Mouse (Mus musculus): ENCODE measurements around the gene Adrb1. TPM values are rescaled to one million over a fixed set of nuclear protein-coding genes. Genes with fewer than 3 reads are reported as not detected.

Gene Adrb1
- total and polyA plus RNA-seq, 3 experiments, result not detected

DNA sequence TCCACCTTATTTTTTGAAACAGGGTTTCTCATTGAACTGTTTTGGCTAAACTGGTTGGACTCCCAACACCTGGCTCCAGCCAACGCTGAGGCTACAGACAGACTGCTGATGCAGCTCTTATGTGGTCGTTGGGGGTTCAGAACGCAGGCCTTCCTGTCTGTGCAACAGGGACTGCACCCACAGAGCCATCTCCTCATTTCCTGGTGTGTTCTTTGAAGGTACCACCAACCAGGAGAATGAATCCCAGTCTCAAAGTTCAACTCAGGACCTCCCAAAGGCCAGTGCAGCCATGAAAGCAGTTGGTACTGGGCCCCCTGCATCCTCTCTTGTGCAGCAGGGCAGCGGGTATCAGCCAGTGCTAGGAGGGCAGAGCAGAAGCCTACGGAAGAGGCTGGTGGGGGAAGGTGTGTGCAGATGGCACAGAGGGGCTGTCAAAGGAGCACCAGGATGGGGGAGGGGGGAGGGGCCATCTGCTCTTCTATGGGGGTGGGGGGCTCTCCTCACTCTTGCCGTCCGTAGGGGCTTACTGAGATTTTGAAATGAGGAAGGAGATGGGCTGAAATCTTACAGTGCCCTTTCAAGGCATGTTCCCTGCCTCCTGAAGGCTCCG is 34.9 kb upstream of the Adrb1 start:
- H3K27me3 ChIP-seq (ENCODE audit: control insufficient read depth in 1 of 2, insufficient read depth in 2 of 2, low read length in 2 of 2), result peaks cover 6 to 9% of the 10 kb centered on the region in 2 experiments; a peak in 3 of 4 replicates
- H3K4me1 ChIP-seq (ENCODE audit: control insufficient read depth in 1 of 2, insufficient read depth in 2 of 2, low read length in 2 of 2), result no peaks in the 10 kb centered on the region; a peak in 1 of 4 replicates
- no peak overlapping the region for H3K27ac ChIP-seq (ENCODE audit: control insufficient read depth, low read depth, low read length)
- DNase-seq (ENCODE audit: low read depth, low spot score), result no peak
- H3K9ac ChIP-seq (ENCODE audit: control insufficient read depth, low read depth, low read length, poor library complexity, severe bottlenecking), result no peak overlapping the region
- no peaks in the 10 kb centered on the region for H3K79me2 ChIP-seq (ENCODE audit: control insufficient read depth, insufficient read depth, low read length, poor library complexity)
- H3K9me3 ChIP-seq (replicated peaks; ENCODE audit: insufficient read depth, low read length), result no peaks in the 10 kb centered on the region
- TF ChIP-seq HCFC1 (IDR thresholded peaks at IDR 0.05; ENCODE audit: low read depth, low read length) (no peak), UBTF (IDR thresholded peaks at IDR 0.05; ENCODE audit: borderline replicate concordance, insufficient read depth, low read depth, low read length) (no peak), MYB (IDR thresholded peaks at IDR 0.05; ENCODE audit: low read depth, low read length) (no peak), USF1 (IDR thresholded peaks at IDR 0.05; ENCODE audit: low read depth, low read length) (no peak), TAL1 (IDR thresholded peaks at IDR 0.05; ENCODE audit: low read length) (no peak), ZC3H11A (IDR thresholded peaks at IDR 0.05; ENCODE audit: low read depth, low read length) (no peak), CHD1 (IDR thresholded peaks at IDR 0.05; ENCODE audit: low read depth, low read length) (no peak), POLR2AphosphoS2 (IDR thresholded peaks at IDR 0.05; ENCODE audit: low read length) (no peak), CTCF (IDR thresholded peaks at IDR 0.05 in 2 of 3, conservative IDR thresholded peaks at IDR 0.05 in 1 of 3; ENCODE audit: control insufficient read depth in 1 of 3, insufficient read depth in 1 of 3, low read depth in 2 of 3, low read length in 3 of 3, poor library complexity in 1 of 3, severe bottlenecking in 1 of 3) (no peak), SIN3A (IDR thresholded peaks at IDR 0.05; ENCODE audit: low read length) (no peak), POLR2A (IDR thresholded peaks at IDR 0.05; ENCODE audit: control insufficient read depth in 1 of 2, insufficient read depth in 1 of 2, low read depth in 1 of 2, low read length in 2 of 2, poor library complexity in 1 of 2) (no peak), MYC (IDR thresholded peaks at IDR 0.05; ENCODE audit: low read depth, low read length) (no peak), MEF2A (IDR thresholded peaks at IDR 0.05; ENCODE audit: extremely low read depth, insufficient replicate concordance, low read depth, low read length, poor library complexity, severe bottlenecking) (no peak), MAFK (IDR thresholded peaks at IDR 0.05; ENCODE audit: borderline replicate concordance, low read depth, low read length) (no peak)
- H3K36me3 ChIP-seq (ENCODE audit: control insufficient read depth in 1 of 2, insufficient read depth in 2 of 2, low read length in 2 of 2), result no peaks in the 10 kb centered on the region
- H3K4me3 ChIP-seq (ENCODE audit: control insufficient read depth in 1 of 2, insufficient read depth in 1 of 2, low read depth in 2 of 2, low read length in 2 of 2), result no peak overlapping the region

DNA sequence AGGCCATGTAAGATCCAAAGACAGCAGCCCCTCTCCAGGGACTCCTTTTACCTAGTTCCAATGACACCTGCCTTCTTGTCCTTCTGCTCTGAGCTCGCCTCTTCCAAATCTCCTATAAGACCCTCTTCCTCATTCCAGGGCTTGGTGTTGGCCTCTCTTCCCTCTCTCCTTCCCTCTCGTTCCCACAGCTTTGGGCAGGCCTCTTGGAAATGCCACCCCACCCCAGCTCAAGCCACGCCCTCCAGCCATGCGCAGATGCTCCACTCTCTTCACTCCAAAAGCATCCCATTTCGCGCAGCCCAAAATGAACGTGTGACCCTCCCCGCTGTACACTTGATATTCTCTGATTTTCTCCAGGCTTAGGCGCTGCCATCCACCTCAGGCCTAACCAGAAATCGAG is 34.3 kb upstream of the Adrb1 start:
- H3K36me3 ChIP-seq (ENCODE audit: control insufficient read depth in 1 of 2, insufficient read depth in 2 of 2, low read length in 2 of 2), result no peaks in the 10 kb centered on the region
- DNase-seq (ENCODE audit: low read depth, low spot score), result no peak
- no peaks in the 10 kb centered on the region; a peak in 1 of 4 replicates for H3K4me1 ChIP-seq (ENCODE audit: control insufficient read depth in 1 of 2, insufficient read depth in 2 of 2, low read length in 2 of 2)
- no peak overlapping the region for H3K4me3 ChIP-seq (ENCODE audit: control insufficient read depth in 1 of 2, insufficient read depth in 1 of 2, low read depth in 2 of 2, low read length in 2 of 2)
- no peak for TF ChIP-seq MEF2A (IDR thresholded peaks at IDR 0.05; ENCODE audit: extremely low read depth, insufficient replicate concordance, low read depth, low read length, poor library complexity, severe bottlenecking)
- TF ChIP-seq TCF12 (IDR thresholded peaks at IDR 0.05; ENCODE audit: low read depth, low read length), result no peak
- H3K9ac ChIP-seq (ENCODE audit: control insufficient read depth, low read depth, low read length, poor library complexity, severe bottlenecking), result no peak overlapping the region
- H3K27me3 ChIP-seq (ENCODE audit: control insufficient read depth in 1 of 2, insufficient read depth in 2 of 2, low read length in 2 of 2), result peaks cover 6 to 9% of the 10 kb centered on the region in 2 experiments; a peak in 3 of 4 replicates
- no peaks in the 10 kb centered on the region for H3K79me2 ChIP-seq (ENCODE audit: control insufficient read depth, insufficient read depth, low read length, poor library complexity)
- no peak overlapping the region for H3K27ac ChIP-seq (ENCODE audit: control insufficient read depth, low read depth, low read length)
- H3K9me3 ChIP-seq (replicated peaks; ENCODE audit: insufficient read depth, low read length), result no peaks in the 10 kb centered on the region

All from MEL (cell line).